Mouse (Mus musculus) lung, embryonic 14.5 days (tissue): ENCODE results near the gene Gga3. TPM values are rescaled to one million over a fixed set of nuclear protein-coding genes. Genes with fewer than 3 reads are reported as not detected.
A peak's percentile ranks its signal among the peaks of the same experiment; 100 is the strongest.

Source experiments
- ATAC-seq: fragments of 200-750 bp; cut with Nextera tagmentation; 2 replicates; pipeline ENCODE4 v1.8.0; 2017; ENCODE audit warnings: mild to moderate bottlenecking, moderate TSS enrichment, moderate library complexity; ENCODE audit not compliant: insufficient read depth
- DNase-seq: peaks from one replicate; pipeline ENCODE4 v3.0.0-alpha.2; 2015
- H3K27ac ChIP-seq: fragments of 300-500 bp; sonication (generic); 2 replicates; pipeline ENCODE4 v1.5.1; 2014; ENCODE audit warnings: low read depth, mild to moderate bottlenecking, moderate library complexity
- H3K27me3 ChIP-seq: fragments of 300-500 bp; sonication (generic); 2 replicates; pipeline ENCODE4 v1.6.1; 2014; ENCODE audit warnings: low read length, control low read depth; ENCODE audit not compliant: insufficient read depth
- H3K36me3 ChIP-seq: fragments of 300-500 bp; sonication (generic); 2 replicates; pipeline ENCODE4 v1.6.1; 2014; ENCODE audit warnings: control low read depth; ENCODE audit not compliant: insufficient read depth
- H3K4me1 ChIP-seq: fragments of 300-500 bp; sonication (generic); 2 replicates; pipeline ENCODE4 v1.6.1; 2014; ENCODE audit warnings: antibody characterized with exemption, control low read depth; ENCODE audit not compliant: insufficient read depth
- H3K4me2 ChIP-seq: fragments of 300-500 bp; sonication (generic); 2 replicates; pipeline ENCODE4 v1.6.1; 2014; ENCODE audit warnings: mild to moderate bottlenecking
- H3K4me3 ChIP-seq: fragments of 300-500 bp; sonication (generic); 2 replicates; pipeline ENCODE4 v1.5.1; 2014; ENCODE audit warnings: low read depth, low read length
- H3K9ac ChIP-seq: fragments of 300-500 bp; sonication (generic); 2 replicates; pipeline ENCODE4 v1.6.1; 2014
- H3K9me3 ChIP-seq: fragments of 300-500 bp; sonication (generic); 2 replicates; pipeline ENCODE4 v1.6.1; 2016; ENCODE audit warnings: low read depth, low read length, control low read depth
- CTCF ChIP-seq: IDR thresholded peaks from 2 replicates; pipeline ENCODE4 v1.5.1; 2016; ENCODE audit warnings: antibody characterized with exemption, low read depth
- WGBS: fragments of 180-500 bp; shearing (Covaris S2); extraction: QIAGEN DNeasy Blood & Tissue Kit; methylation state at CpG from one replicate; pipeline ENCODE4 v1.1.7; 2014; 5-methylcytosine and 5-hydroxymethylcytosine counted together
- polyA plus RNA-seq: library from polyadenylated mRNA; unstranded; fragments of >200 nt; fragmentation: Nextera tagmentation; extraction: Ambion mirVana; gene quantifications from 2 replicates; pipeline ENCODE4 v1.2.1, GENCODE M21; 2014

Gene Gga3
- polyA plus RNA-seq, 1 experiment from 2014 or later = 22.7 TPM

GRCm38 (mm10) chr11:115631505-115631890 is 27.6 kb upstream of the Gga3 start:
- WGBS = 10% methylated on average over 3 of the region's 3 CpGs
- H3K27me3 ChIP-seq = no peaks in the 10 kb centered on the region
- H3K4me2 ChIP-seq = peak overlapping the region; percentile 18; the same call in 1 of the 2 replicates
- H3K36me3 ChIP-seq = no peaks in the 10 kb centered on the region
- DNase-seq = peak; percentile 70
- no peak for ATAC-seq
- H3K4me1 ChIP-seq = no peaks in the 10 kb centered on the region
- peak overlapping the region; percentile 15; the same call in 1 of the 2 replicates for H3K27ac ChIP-seq
- no peak overlapping the region for H3K9ac ChIP-seq
- no peaks in the 10 kb centered on the region for H3K9me3 ChIP-seq
- no peak overlapping the region for H3K4me3 ChIP-seq
- TF ChIP-seq CTCF = peak; percentile 72

GRCm38 (mm10) chr11:115630532-115631504 is 27.0 kb upstream of the Gga3 start:
- Histone ChIP-seq H3K4me2 (peak overlapping the region; percentile 18; the same call in 1 of the 2 replicates), H3K27ac (peak overlapping the region; percentile 15; the same call in 1 of the 2 replicates), H3K9ac (0 out of 2 replicates have a peak overlapping the region, but pooled peaks have one; percentile 10), H3K4me3 (no peak overlapping the region), H3K9me3 (no peaks in the 10 kb centered on the region), H3K27me3 (no peaks in the 10 kb centered on the region), H3K4me1 (no peaks in the 10 kb centered on the region; the same call in 1 of the 2 replicates), H3K36me3 (no peaks in the 10 kb centered on the region)
- 36% methylated on average over 16 of the region's 16 CpGs for WGBS
- no peak for TF ChIP-seq CTCF
- ATAC-seq (no peak), DNase-seq (peak; percentile 50)

- Histone ChIP-seq H3K36me3 (no peaks in the 10 kb centered on the region), H3K4me2 (no peak overlapping the region), H3K4me3 (no peak overlapping the region), H3K4me1 (no peaks in the 10 kb centered on the region; the same call in 1 of the 2 replicates), H3K27me3 (no peaks in the 10 kb centered on the region), H3K9ac (no peak overlapping the region), H3K27ac (no peak overlapping the region), H3K9me3 (no peaks in the 10 kb centered on the region)
- TF ChIP-seq CTCF = no peak
- ATAC-seq (no peak), DNase-seq (no peak)
- 82% methylated on average over 13 of the region's 13 CpGs for WGBS
Observed at GRCm38 (mm10) chr11:115629734-115630531, 26.1 kb upstream of the Gga3 start.

DNA sequence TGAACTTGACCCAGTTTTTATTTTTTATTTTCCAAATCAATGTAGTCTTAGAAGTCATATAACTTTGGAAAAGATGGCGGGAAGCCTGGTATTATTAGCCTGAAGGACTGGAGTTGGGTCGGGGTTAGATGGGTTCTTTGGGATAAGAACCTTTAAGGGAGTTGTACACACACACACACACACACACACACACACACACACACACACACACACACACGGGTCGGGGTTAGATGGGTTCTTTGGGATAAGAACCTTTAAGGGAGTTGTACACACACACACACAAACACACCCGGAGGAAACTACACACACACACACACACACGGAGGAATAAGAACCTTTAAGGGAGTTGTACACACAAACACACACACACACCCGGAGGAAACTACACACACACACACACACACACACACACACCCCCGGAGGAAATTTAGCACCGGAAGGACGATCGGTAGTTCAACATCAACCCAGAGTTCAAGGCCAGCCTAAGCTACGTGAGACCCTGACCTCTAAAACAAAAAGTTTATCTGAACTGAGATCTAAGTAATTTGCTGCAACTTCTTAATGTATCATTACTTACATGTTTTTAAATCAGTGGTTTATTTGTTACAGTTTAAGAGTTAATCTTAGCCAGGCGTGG is 24.7 kb upstream of the Gga3 start:
- Histone ChIP-seq H3K9ac (peak overlapping the region; percentile 27; the same call in 1 of the 2 replicates), H3K4me2 (peak overlapping the region; percentile 83), H3K9me3 (no peaks in the 10 kb centered on the region), H3K36me3 (no peaks in the 10 kb centered on the region), H3K4me3 (peak overlapping the region; percentile 72), H3K27ac (no peak overlapping the region), H3K27me3 (no peaks in the 10 kb centered on the region), H3K4me1 (no peaks in the 10 kb centered on the region; the same call in 1 of the 2 replicates)
- 55% methylated on average over 13 of the region's 13 CpGs for WGBS
- ATAC-seq = 0 out of 2 replicates have a peak, but pooled peaks have one; percentile 1
- no peak for TF ChIP-seq CTCF
- no peak for DNase-seq

DNA sequence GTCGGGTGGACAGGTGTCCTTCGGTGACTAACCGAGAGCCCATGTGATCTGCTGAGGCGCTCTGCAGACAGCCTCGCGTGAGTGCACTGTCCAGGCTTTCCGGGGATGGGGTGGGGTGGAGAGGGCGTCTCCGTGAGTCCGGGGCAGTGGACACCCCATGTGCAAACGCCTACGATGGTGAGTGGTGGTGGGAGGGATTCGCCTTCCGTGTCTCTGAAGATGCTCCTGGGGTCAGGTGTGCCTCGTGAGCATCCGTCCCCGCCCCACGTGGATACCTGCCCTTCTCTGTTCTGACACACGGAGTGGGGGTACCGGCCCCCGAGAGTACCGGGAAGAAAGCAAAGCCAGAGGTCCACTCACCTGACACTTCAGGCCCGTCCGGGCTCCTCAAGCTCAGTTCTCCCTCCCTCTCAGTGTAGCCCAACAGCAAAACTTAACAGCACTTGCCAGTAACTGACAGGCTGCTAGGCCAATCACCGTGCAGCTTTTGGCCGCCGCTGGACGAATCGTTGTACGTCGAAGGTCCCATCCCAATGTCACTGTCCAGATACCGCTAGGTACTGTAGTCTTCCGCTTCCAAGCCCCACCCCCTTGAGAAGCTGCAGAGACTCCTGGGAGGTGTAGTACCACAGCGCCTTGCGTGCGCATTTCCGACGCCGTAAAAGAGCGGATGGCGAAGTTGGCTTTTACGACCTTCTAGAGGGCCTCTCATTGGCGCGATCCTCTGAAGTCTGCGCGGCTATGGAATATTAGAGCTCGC is 24.0 kb upstream of the Gga3 start, which contains the start of gene Slc25a19:
Slc25a19 (minus strand) TSS at position 591 of the 760 bp plus-strand sequence.
- H3K27ac ChIP-seq = 0 out of 2 replicates have a peak within 1 kb of the TSS, but pooled peaks have one; percentile 2
- H3K4me1 ChIP-seq = no peaks in the 10 kb centered on the region; the same call in 1 of the 2 replicates
- H3K9me3 ChIP-seq = no peaks in the 10 kb centered on the region
- H3K4me2 ChIP-seq = peak within 1 kb of the TSS; percentile 83
- ATAC-seq (peak; percentile 99), DNase-seq (peak; percentile 100)
- H3K4me3 ChIP-seq = peak within 1 kb of the TSS; percentile 72
- H3K36me3 ChIP-seq = peaks cover 5% of the 10 kb centered on the region; the same call in 1 of the 2 replicates
- no peaks in the 10 kb centered on the region for H3K27me3 ChIP-seq
- peak within 1 kb of the TSS; percentile 71 for H3K9ac ChIP-seq
- TF ChIP-seq CTCF = no peak
- under 1% methylated on average over 47 of the region's 47 CpGs for WGBS
